Mouse (Mus musculus) liver, embryonic 15.5 days (tissue): Measurements from ENCODE around the gene Stard3. TPM values are rescaled to one million over a fixed set of nuclear protein-coding genes. Genes with fewer than 3 reads are reported as not detected.

Source experiments
- ATAC-seq: fragments of 200-750 bp; cut with Nextera tagmentation; 2 replicates; pipeline ENCODE4 v1.8.0; 2017; ENCODE audit warnings: moderate number of reproducible peaks, mild to moderate bottlenecking, moderate library complexity; ENCODE audit not compliant: insufficient read depth
- H3K27ac ChIP-seq: fragments of 300-500 bp; sonication (generic); replicated peaks from 2 replicates; pipeline ENCODE4 v1.5.1; 2015; ENCODE audit warnings: mild to moderate bottlenecking, inconsistent platforms
- H3K27me3 ChIP-seq: fragments of 300-500 bp; sonication (generic); 2 replicates; pipeline ENCODE4 v1.6.1; 2015; ENCODE audit warnings: mild to moderate bottlenecking, inconsistent platforms
- H3K36me3 ChIP-seq: fragments of 300-500 bp; sonication (generic); replicated peaks from 2 replicates; pipeline ENCODE4 v1.6.1; 2015; ENCODE audit warnings: moderate library complexity, mild to moderate bottlenecking, inconsistent platforms
- H3K4me1 ChIP-seq: fragments of 300-500 bp; sonication (generic); replicated peaks from 2 replicates; pipeline ENCODE4 v1.6.1; 2015; ENCODE audit warnings: inconsistent platforms
- H3K4me2 ChIP-seq: fragments of 300-500 bp; sonication (generic); 2 replicates; pipeline ENCODE4 v1.6.1; 2015; ENCODE audit warnings: moderate library complexity, mild to moderate bottlenecking, inconsistent platforms
- H3K4me3 ChIP-seq: fragments of 300-500 bp; sonication (generic); replicated peaks from 2 replicates; pipeline ENCODE4 v1.5.1; 2015; ENCODE audit warnings: mild to moderate bottlenecking, inconsistent platforms
- H3K9ac ChIP-seq: fragments of 300-500 bp; sonication (generic); 2 replicates; pipeline ENCODE4 v1.6.1; 2015; ENCODE audit warnings: moderate library complexity, mild to moderate bottlenecking, inconsistent platforms
- H3K9me3 ChIP-seq: fragments of 300-500 bp; sonication (generic); replicated peaks from 2 replicates; pipeline ENCODE4 v1.6.1; 2016; ENCODE audit warnings: inconsistent platforms
- WGBS: fragments of 180-500 bp; shearing (Covaris S2); methylation state at CpG from one replicate; pipeline ENCODE4 v1.1.7; 2015; ENCODE audit warnings: mixed read lengths; ENCODE audit not compliant: insufficient replicate concordance; 5-methylcytosine and 5-hydroxymethylcytosine counted together
- polyA plus RNA-seq: library from polyadenylated mRNA; unstranded; fragments of >200 nt; fragmentation: Nextera tagmentation; extraction: Ambion mirVana; gene quantifications from 2 replicates; pipeline ENCODE4 v1.2.1, GENCODE M21; 2015

Gene Stard3
- polyA plus RNA-seq, 1 experiment from 2014 or later, result 16.4 TPM

- Histone ChIP-seq H3K4me3 (no peak overlapping the region), H3K27me3 (no peaks in the 10 kb centered on the region), H3K27ac (no peak overlapping the region), H3K4me2 (no peak overlapping the region), H3K9ac (no peak overlapping the region), H3K4me1 (peaks cover 19% of the 10 kb centered on the region), H3K36me3 (no peaks in the 10 kb centered on the region), H3K9me3 (no peaks in the 10 kb centered on the region)
- WGBS, result 60% methylated on average over 10 of the region's 10 CpGs
- ATAC-seq, result no peak
Observed at GRCm38 (mm10) chr11:98367171-98367862, 9.1 kb downstream of the Stard3 start.

- H3K4me3 ChIP-seq, result no peak overlapping the region
- no peaks in the 10 kb centered on the region for H3K27me3 ChIP-seq
- no peaks in the 10 kb centered on the region for H3K9me3 ChIP-seq
- ATAC-seq, result no peak
- H3K4me1 ChIP-seq, result peaks cover 14% of the 10 kb centered on the region
- H3K36me3 ChIP-seq, result 0 out of 2 replicates have a peak, but pooled peaks cover 2% of the 10 kb centered on the region
- no peak overlapping the region for H3K27ac ChIP-seq
- no peak overlapping the region for H3K9ac ChIP-seq
- H3K4me2 ChIP-seq, result no peak overlapping the region
- 74% methylated on average over 7 of the region's 7 CpGs for WGBS
Observed at GRCm38 (mm10) chr11:98367863-98368186, 9.7 kb downstream of the Stard3 start.

DNA sequence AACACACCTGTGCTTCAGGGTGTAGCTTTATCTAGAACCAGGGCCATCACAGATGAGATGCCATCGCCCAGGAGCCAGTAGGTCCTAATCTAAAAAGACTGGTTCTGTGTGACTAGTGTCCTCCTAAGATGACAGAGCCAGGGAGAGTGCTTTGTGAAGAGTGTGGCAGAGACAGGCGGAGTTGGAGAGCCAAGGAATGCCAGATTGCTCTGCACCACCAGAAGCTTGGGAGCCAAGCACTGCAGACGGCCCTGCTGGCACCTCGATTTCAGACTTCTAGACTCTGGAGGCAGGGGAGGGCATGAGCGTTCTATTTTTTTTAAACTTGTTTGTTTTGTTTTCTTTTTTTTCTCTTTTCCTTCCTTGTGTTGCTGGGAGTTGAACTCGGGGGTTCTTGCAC is 11.2 kb downstream of the Stard3 start:
- H3K27ac ChIP-seq, result no peak overlapping the region
- no peak overlapping the region for H3K4me3 ChIP-seq
- no peak for ATAC-seq
- H3K27me3 ChIP-seq, result no peaks in the 10 kb centered on the region
- peaks cover 6% of the 10 kb centered on the region for H3K4me1 ChIP-seq
- no peaks in the 10 kb centered on the region for H3K9me3 ChIP-seq
- 69% methylated on average over 6 of the region's 6 CpGs for WGBS
- H3K4me2 ChIP-seq, result no peak overlapping the region
- H3K9ac ChIP-seq, result no peak overlapping the region
- 0 out of 2 replicates have a peak, but pooled peaks cover 8% of the 10 kb centered on the region for H3K36me3 ChIP-seq

DNA sequence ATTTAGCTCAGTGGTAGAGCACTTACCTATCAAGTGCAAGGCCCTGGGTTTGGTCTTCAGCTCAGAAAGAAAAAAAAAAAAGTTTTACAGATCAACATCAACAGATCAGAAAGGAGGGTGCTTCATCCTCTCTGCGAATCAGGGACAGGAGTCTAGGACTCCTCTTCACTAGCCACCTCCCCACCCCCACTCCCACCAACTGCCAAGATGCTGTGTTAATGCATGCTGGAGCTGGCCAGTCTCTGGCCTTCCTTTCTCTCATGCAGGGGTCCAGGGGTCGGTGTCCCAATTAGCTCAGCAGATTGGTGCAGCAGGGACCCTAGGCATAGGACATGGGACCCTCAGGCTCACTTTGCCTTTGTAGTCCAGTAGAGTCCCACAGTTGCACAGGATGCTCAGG is 12.4 kb downstream of the Stard3 start:
- no peak overlapping the region for H3K4me2 ChIP-seq
- H3K4me3 ChIP-seq, result no peak overlapping the region
- 62% methylated on average over 2 of the region's 2 CpGs for WGBS
- H3K27me3 ChIP-seq, result no peaks in the 10 kb centered on the region
- peaks cover 6% of the 10 kb centered on the region for H3K4me1 ChIP-seq
- no peak overlapping the region for H3K27ac ChIP-seq
- no peaks in the 10 kb centered on the region for H3K9me3 ChIP-seq
- ATAC-seq, result no peak
- peaks cover 20% of the 10 kb centered on the region for H3K36me3 ChIP-seq
- no peak overlapping the region for H3K9ac ChIP-seq

GRCm38 (mm10) chr11:98371556-98372240 is 13.5 kb downstream of the Stard3 start:
- Histone ChIP-seq H3K36me3 (peaks cover 31% of the 10 kb centered on the region), H3K4me1 (peaks cover under 1% of the 10 kb centered on the region; the same call in 1 of the 2 replicates), H3K9me3 (no peaks in the 10 kb centered on the region), H3K27ac (no peak overlapping the region), H3K4me3 (no peak overlapping the region), H3K9ac (no peak overlapping the region), H3K4me2 (no peak overlapping the region), H3K27me3 (no peaks in the 10 kb centered on the region)
- ATAC-seq, result no peak
- WGBS, result 57% methylated on average over 10 of the region's 10 CpGs

- Histone ChIP-seq H3K27ac (no peak overlapping the region), H3K9ac (no peak overlapping the region), H3K9me3 (no peaks in the 10 kb centered on the region), H3K4me3 (no peak overlapping the region), H3K27me3 (no peaks in the 10 kb centered on the region), H3K36me3 (peaks cover 38% of the 10 kb centered on the region), H3K4me2 (no peak overlapping the region), H3K4me1 (no peaks in the 10 kb centered on the region; the same call in 1 of the 2 replicates)
- no peak for ATAC-seq
- 4% methylated on average over 2 of the region's 2 CpGs for WGBS
Observed at GRCm38 (mm10) chr11:98372406-98372805, 14.2 kb downstream of the Stard3 start.

DNA sequence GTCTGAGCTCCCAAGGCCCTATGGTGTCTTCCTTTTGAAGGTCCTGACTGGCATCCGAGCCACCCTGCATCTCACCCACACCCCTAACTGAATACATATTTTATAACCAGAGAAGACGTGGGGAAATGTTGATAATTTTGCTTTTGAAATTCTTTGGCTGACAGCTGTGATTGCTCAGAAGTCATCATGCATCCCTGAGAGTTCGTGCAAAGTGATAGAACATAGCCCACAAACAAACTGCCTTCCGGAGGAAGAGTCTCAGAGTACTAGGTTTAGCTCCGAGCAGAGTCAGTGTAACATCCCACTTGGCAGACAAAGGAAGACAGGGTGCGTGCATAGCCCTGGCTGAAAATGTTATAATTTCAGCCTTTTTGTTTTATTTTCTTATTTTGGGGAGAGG is 15.1 kb downstream of the Stard3 start:
- ATAC-seq, result no peak
- peaks cover 46% of the 10 kb centered on the region for H3K36me3 ChIP-seq
- no peak overlapping the region for H3K4me2 ChIP-seq
- H3K27ac ChIP-seq, result no peak overlapping the region
- no peak overlapping the region for H3K9ac ChIP-seq
- no peak overlapping the region for H3K4me3 ChIP-seq
- H3K4me1 ChIP-seq, result no peaks in the 10 kb centered on the region; the same call in 1 of the 2 replicates
- H3K9me3 ChIP-seq, result no peaks in the 10 kb centered on the region
- H3K27me3 ChIP-seq, result no peaks in the 10 kb centered on the region
- 71% methylated on average over 6 of the region's 6 CpGs for WGBS

DNA sequence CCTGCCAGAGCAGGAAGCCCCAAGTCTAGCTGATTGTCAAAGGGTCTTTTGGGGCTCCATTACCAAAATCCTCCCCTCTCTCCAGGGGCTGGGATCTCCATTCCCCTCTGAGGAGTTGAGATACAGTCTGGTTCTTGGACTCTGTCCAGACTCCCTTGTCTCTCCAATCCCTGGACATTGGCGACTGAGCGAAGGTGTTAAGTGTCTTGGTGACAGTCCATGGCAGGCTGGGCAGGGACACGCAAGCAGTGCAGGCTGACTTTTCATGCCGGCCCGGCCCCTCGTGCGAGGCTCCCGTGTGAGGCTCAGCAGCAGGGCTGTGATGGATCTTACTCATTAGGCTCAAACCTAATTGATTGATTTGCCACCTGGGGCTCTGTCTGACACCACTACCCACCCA is 16.1 kb downstream of the Stard3 start:
- Histone ChIP-seq H3K4me2 (no peak overlapping the region), H3K27ac (no peak overlapping the region), H3K9ac (no peak overlapping the region), H3K9me3 (no peaks in the 10 kb centered on the region), H3K36me3 (peaks cover 57% of the 10 kb centered on the region), H3K4me3 (no peak overlapping the region), H3K4me1 (no peaks in the 10 kb centered on the region; the same call in 1 of the 2 replicates), H3K27me3 (no peaks in the 10 kb centered on the region)
- 83% methylated on average over 8 of the region's 8 CpGs for WGBS
- no peak for ATAC-seq

DNA sequence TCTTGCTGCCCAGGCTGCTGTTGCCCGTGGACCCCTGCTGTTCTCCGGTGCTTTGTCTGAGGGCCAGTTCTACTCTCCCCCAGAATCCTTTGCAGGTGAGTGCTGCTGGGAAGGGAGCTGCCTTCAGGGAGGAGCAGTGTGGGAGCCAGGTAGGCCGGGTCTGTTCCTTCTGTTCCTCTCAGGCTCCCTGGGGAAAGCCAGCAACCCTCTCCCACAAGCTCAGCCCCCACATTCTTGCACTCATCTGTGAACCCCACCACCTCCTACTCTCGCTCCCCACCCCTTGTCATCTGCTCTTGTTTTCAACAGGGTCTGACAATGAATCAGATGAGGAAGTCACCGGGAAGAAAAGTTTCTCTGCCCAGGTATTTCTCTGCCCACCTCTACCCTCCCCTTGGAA is 18.6 kb downstream of the Stard3 start:
- Histone ChIP-seq H3K9me3 (no peaks in the 10 kb centered on the region), H3K9ac (no peak overlapping the region), H3K27me3 (no peaks in the 10 kb centered on the region), H3K4me3 (no peak overlapping the region), H3K4me2 (no peak overlapping the region), H3K4me1 (no peaks in the 10 kb centered on the region), H3K27ac (no peak overlapping the region), H3K36me3 (peaks cover 72% of the 10 kb centered on the region)
- 64% methylated on average over 5 of the region's 5 CpGs for WGBS
- ATAC-seq, result no peak

DNA sequence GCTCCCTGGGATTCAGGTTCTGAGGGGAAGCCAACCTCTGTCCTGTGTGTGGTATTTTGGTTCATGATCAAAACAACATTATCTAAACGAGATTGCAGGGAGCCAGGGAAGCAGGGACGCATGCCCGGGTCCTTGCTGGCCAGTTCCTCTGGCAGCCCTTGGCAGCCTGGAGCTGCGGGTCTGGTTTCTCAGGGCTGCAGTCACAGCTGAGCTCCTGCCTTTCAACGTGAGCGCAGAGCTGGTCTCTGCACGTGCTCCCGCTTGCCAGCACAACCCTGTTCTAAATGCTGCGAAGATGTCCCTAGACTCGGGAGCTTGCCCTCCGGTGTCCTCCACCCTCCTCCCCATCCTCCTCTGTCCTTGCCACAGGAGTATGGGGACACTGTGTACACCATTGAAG is 19.6 kb downstream of the Stard3 start:
- Histone ChIP-seq H3K27me3 (no peaks in the 10 kb centered on the region), H3K4me2 (no peak overlapping the region), H3K4me1 (no peaks in the 10 kb centered on the region), H3K9me3 (no peaks in the 10 kb centered on the region), H3K27ac (no peak overlapping the region), H3K4me3 (no peak overlapping the region), H3K36me3 (peaks cover 70% of the 10 kb centered on the region), H3K9ac (no peak overlapping the region)
- ATAC-seq, result no peak
- WGBS, result 77% methylated on average over 11 of the region's 11 CpGs

GRCm38 (mm10) chr11:98379379-98379778 is 21.2 kb downstream of the Stard3 start:
- no peak overlapping the region for H3K4me2 ChIP-seq
- no peak overlapping the region for H3K27ac ChIP-seq
- no peak overlapping the region for H3K4me3 ChIP-seq
- H3K9me3 ChIP-seq, result no peaks in the 10 kb centered on the region
- ATAC-seq, result no peak
- H3K9ac ChIP-seq, result no peak overlapping the region
- no peaks in the 10 kb centered on the region for H3K4me1 ChIP-seq
- 73% methylated on average over 7 of the region's 7 CpGs for WGBS
- H3K27me3 ChIP-seq, result peaks cover 12% of the 10 kb centered on the region
- H3K36me3 ChIP-seq, result peaks cover 64% of the 10 kb centered on the region
